Mouse (Mus musculus) CH12.LX (cell line): ENCODE measurements around the gene Retreg3. TPM values are rescaled to one million over a fixed set of nuclear protein-coding genes. Genes with fewer than 3 reads are reported as not detected.

Source experiments
- polyA plus RNA-seq: library from polyadenylated mRNA; unstranded; fragments of >175 nt; gene quantifications from 2 replicates; pipeline ENCODE4 v1.2.1, GENCODE M21; 2012; ENCODE audit warnings: low read depth; ENCODE audit not compliant: insufficient read length
- total RNA-seq, 2 experiments: library from RNA; depleted of rRNA; stranded (reverse); fragments of 300-350 nt in 1 of 2; fragments of >200 nt in 1 of 2; gene quantifications; 2 replicates each; pipeline ENCODE4 v1.2.3; 2012 to 2014

The Retreg3 gene
- total and polyA plus RNA-seq, 3 experiments = 48.2 to 55.9 (median 54.3) TPM

Other genes starting within 250 kb of the Retreg3 start
Only the 20 nearest of the 24 such genes appear.
- gene Stat3, start 180.4 kb downstream of the Retreg3 start, total RNA-seq (2012; rRNA removed) = 51.1 and 52.1 TPM in 2 replicates
- gene Stat3, start 180.4 kb downstream of the Retreg3 start, total RNA-seq (2014; rRNA removed) = 35.9 TPM in 2 replicates
- gene Stat3, start 180.4 kb downstream of the Retreg3 start, polyA plus RNA-seq = 66.7 and 69.2 TPM in 2 replicates
- gene Cavin1, start 149.0 kb downstream of the Retreg3 start, total RNA-seq (2012; rRNA removed) = 0.08 and 0.21 TPM in 2 replicates
- gene Cavin1, start 149.0 kb downstream of the Retreg3 start, total RNA-seq (2014; rRNA removed) = 0.05 TPM in 2 replicates
- gene Cavin1, start 149.0 kb downstream of the Retreg3 start, polyA plus RNA-seq = 0.13 and 0.25 TPM in 2 replicates
- 31.3 and 36.1 TPM in 2 replicates for gene Atp6v0a1, start 110.4 kb downstream of the Retreg3 start, total RNA-seq (2012; rRNA removed)
- gene Atp6v0a1, start 110.4 kb downstream of the Retreg3 start, total RNA-seq (2014; rRNA removed) = 14.1 and 15.1 TPM in 2 replicates
- 54.5 and 63.4 TPM in 2 replicates for gene Atp6v0a1, start 110.4 kb downstream of the Retreg3 start, polyA plus RNA-seq
- gene Naglu, start 49.9 kb downstream of the Retreg3 start, total RNA-seq (2012; rRNA removed) = 23.2 and 33.3 TPM in 2 replicates
- 12.8 and 13.8 TPM in 2 replicates for gene Naglu, start 49.9 kb downstream of the Retreg3 start, total RNA-seq (2014; rRNA removed)
- 8.3 and 11.2 TPM in 2 replicates for gene Naglu, start 49.9 kb downstream of the Retreg3 start, polyA plus RNA-seq
- gene Hsd17b1, start 41.5 kb downstream of the Retreg3 start, total RNA-seq (2012; rRNA removed) = 0.29 and 0.81 TPM in 2 replicates
- not detected in 2 replicates for gene Hsd17b1, start 41.5 kb downstream of the Retreg3 start, total RNA-seq (2014; rRNA removed)
- gene Hsd17b1, start 41.5 kb downstream of the Retreg3 start, polyA plus RNA-seq = 0.17 TPM in 1 of 2 replicates, not detected in the other
- 74.9 and 78.9 TPM in 2 replicates for gene Coasy, start 37.3 kb downstream of the Retreg3 start, total RNA-seq (2012; rRNA removed)
- 60.4 and 66.1 TPM in 2 replicates for gene Coasy, start 37.3 kb downstream of the Retreg3 start, total RNA-seq (2014; rRNA removed)
- gene Coasy, start 37.3 kb downstream of the Retreg3 start, polyA plus RNA-seq = 56.6 and 63.4 TPM in 2 replicates
- 45.2 and 63.0 TPM in 2 replicates for gene Mlx, start 32.6 kb downstream of the Retreg3 start, total RNA-seq (2012; rRNA removed)
- 93.1 and 116 TPM in 2 replicates for gene Mlx, start 32.6 kb downstream of the Retreg3 start, total RNA-seq (2014; rRNA removed)
- 43.3 and 51.5 TPM in 2 replicates for gene Mlx, start 32.6 kb downstream of the Retreg3 start, polyA plus RNA-seq
- 63.7 and 106 TPM in 2 replicates for gene Psmc3ip, start 24.5 kb downstream of the Retreg3 start, total RNA-seq (2012; rRNA removed)
- 85.9 and 106 TPM in 2 replicates for gene Psmc3ip, start 24.5 kb downstream of the Retreg3 start, total RNA-seq (2014; rRNA removed)
- gene Psmc3ip, start 24.5 kb downstream of the Retreg3 start, polyA plus RNA-seq = 89.9 and 114 TPM in 2 replicates
- 108 and 116 TPM in 2 replicates for gene Tubg1, start within 50 bp of the Retreg3 start, total RNA-seq (2012; rRNA removed)
- gene Tubg1, start within 50 bp of the Retreg3 start, total RNA-seq (2014; rRNA removed) = 53.7 and 57.4 TPM in 2 replicates
- 182 and 190 TPM in 2 replicates for gene Tubg1, start within 50 bp of the Retreg3 start, polyA plus RNA-seq
- gene Tubg2, start 36.0 kb upstream of the Retreg3 start, total RNA-seq (2012; rRNA removed) = 3.1 and 4.7 TPM in 2 replicates
- 1.2 and 2.1 TPM in 2 replicates for gene Tubg2, start 36.0 kb upstream of the Retreg3 start, total RNA-seq (2014; rRNA removed)
- gene Tubg2, start 36.0 kb upstream of the Retreg3 start, polyA plus RNA-seq = 8.7 and 10.5 TPM in 2 replicates
- gene Cntnap1, start 50.6 kb upstream of the Retreg3 start, total RNA-seq (2012; rRNA removed) = 15.6 and 16.7 TPM in 2 replicates
- 3.6 and 4.4 TPM in 2 replicates for gene Cntnap1, start 50.6 kb upstream of the Retreg3 start, total RNA-seq (2014; rRNA removed)
- gene Cntnap1, start 50.6 kb upstream of the Retreg3 start, polyA plus RNA-seq = 17.9 and 19.5 TPM in 2 replicates
- gene Plekhh3, start 51.5 kb upstream of the Retreg3 start, total RNA-seq (2012; rRNA removed) = 16.3 and 20.3 TPM in 2 replicates
- gene Plekhh3, start 51.5 kb upstream of the Retreg3 start, total RNA-seq (2014; rRNA removed) = 2.8 and 2.9 TPM in 2 replicates
- 3.7 and 5.0 TPM in 2 replicates for gene Plekhh3, start 51.5 kb upstream of the Retreg3 start, polyA plus RNA-seq
- 29.6 and 58.7 TPM in 2 replicates for gene Ccr10, start 55.5 kb upstream of the Retreg3 start, total RNA-seq (2012; rRNA removed)
- 14.1 and 17.2 TPM in 2 replicates for gene Ccr10, start 55.5 kb upstream of the Retreg3 start, total RNA-seq (2014; rRNA removed)
- gene Ccr10, start 55.5 kb upstream of the Retreg3 start, polyA plus RNA-seq = 12.3 TPM in 2 replicates
- gene Ezh1, start 106.6 kb upstream of the Retreg3 start, total RNA-seq (2012; rRNA removed) = 11.1 and 15.3 TPM in 2 replicates
- gene Ezh1, start 106.6 kb upstream of the Retreg3 start, total RNA-seq (2014; rRNA removed) = 8.5 and 8.7 TPM in 2 replicates
- 10.8 and 12.1 TPM in 2 replicates for gene Ezh1, start 106.6 kb upstream of the Retreg3 start, polyA plus RNA-seq
- gene Ramp2, start 126.1 kb upstream of the Retreg3 start, total RNA-seq (2012; rRNA removed) = 1.3 and 1.5 TPM in 2 replicates
- 0.26 TPM in 1 of 2 replicates, not detected in the other for gene Ramp2, start 126.1 kb upstream of the Retreg3 start, total RNA-seq (2014; rRNA removed)
- 0.33 and 0.80 TPM in 2 replicates for gene Ramp2, start 126.1 kb upstream of the Retreg3 start, polyA plus RNA-seq
- 102 and 132 TPM in 2 replicates for gene Vps25, start 133.8 kb upstream of the Retreg3 start, total RNA-seq (2012; rRNA removed)
- 97.7 and 105 TPM in 2 replicates for gene Vps25, start 133.8 kb upstream of the Retreg3 start, total RNA-seq (2014; rRNA removed)
- 210 and 211 TPM in 2 replicates for gene Vps25, start 133.8 kb upstream of the Retreg3 start, polyA plus RNA-seq
- gene Wnk4, start 140.7 kb upstream of the Retreg3 start, total RNA-seq (2012; rRNA removed) = 0.85 and 1.2 TPM in 2 replicates
- gene Wnk4, start 140.7 kb upstream of the Retreg3 start, total RNA-seq (2014; rRNA removed) = 0.62 and 0.90 TPM in 2 replicates
- gene Wnk4, start 140.7 kb upstream of the Retreg3 start, polyA plus RNA-seq = 5.4 and 7.8 TPM in 2 replicates
- gene Cntd1, start 159.1 kb upstream of the Retreg3 start, total RNA-seq (2012; rRNA removed) = 2.5 and 3.4 TPM in 2 replicates
- gene Cntd1, start 159.1 kb upstream of the Retreg3 start, total RNA-seq (2014; rRNA removed) = 0.65 and 0.98 TPM in 2 replicates
- gene Cntd1, start 159.1 kb upstream of the Retreg3 start, polyA plus RNA-seq = 0.85 and 0.96 TPM in 2 replicates
- 285 TPM in 2 replicates for gene Coa3, start 159.2 kb upstream of the Retreg3 start, total RNA-seq (2012; rRNA removed)
- 177 and 179 TPM in 2 replicates for gene Coa3, start 159.2 kb upstream of the Retreg3 start, total RNA-seq (2014; rRNA removed)
- gene Coa3, start 159.2 kb upstream of the Retreg3 start, polyA plus RNA-seq = 113 and 117 TPM in 2 replicates
- gene Becn1, start 182.4 kb upstream of the Retreg3 start, total RNA-seq (2012; rRNA removed) = 280 and 282 TPM in 2 replicates
- 207 and 224 TPM in 2 replicates for gene Becn1, start 182.4 kb upstream of the Retreg3 start, total RNA-seq (2014; rRNA removed)
- 177 and 237 TPM in 2 replicates for gene Becn1, start 182.4 kb upstream of the Retreg3 start, polyA plus RNA-seq